Mouse (Mus musculus) bone marrow, adult 2 months (tissue): Measurements from ENCODE around the gene Ak4. TPM values are rescaled to one million over a fixed set of nuclear protein-coding genes. Genes with fewer than 3 reads are reported as not detected.

Experiments
- H3K27ac ChIP-seq: fragments of 200-500 bp; 2 replicates; pipeline ENCODE4 v1.5.1; 2012; ENCODE audit warnings: low read depth, mild to moderate bottlenecking, control low read depth, inconsistent platforms, low read length; ENCODE audit not compliant: control insufficient read depth, poor library complexity, insufficient read depth
- H3K4me1 ChIP-seq: fragments of 200-500 bp; 2 replicates; pipeline ENCODE4 v1.6.1; 2011; ENCODE audit warnings: low read length; ENCODE audit not compliant: control insufficient read depth, insufficient read depth
- H3K4me3 ChIP-seq: fragments of 200-500 bp; replicated peaks from 2 replicates; pipeline ENCODE3; 2011; ENCODE audit warnings: mild to moderate bottlenecking, low read depth, low read length, control low read depth; ENCODE audit not compliant: control insufficient read depth
- CTCF ChIP-seq: fragments of 200-500 bp; IDR thresholded peaks from 2 replicates; pipeline ENCODE4 v1.5.1; 2011; ENCODE audit warnings: low read length, control low read depth; ENCODE audit not compliant: control insufficient read depth, insufficient read depth
- POLR2A ChIP-seq: fragments of 200-500 bp; IDR thresholded peaks from 2 replicates; pipeline ENCODE4 v1.6.1; 2011; ENCODE audit warnings: low read depth, mild to moderate bottlenecking, control low read depth, low read length, borderline replicate concordance; ENCODE audit not compliant: control insufficient read depth
- WGBS: fragments of 180-500 bp; shearing (Covaris S2); methylation state at CpG from one replicate; pipeline ENCODE4 v1.1.7; 2018; 5-methylcytosine and 5-hydroxymethylcytosine counted together
- polyA plus RNA-seq: library from polyadenylated mRNA; stranded (reverse); fragments of >200 nt; gene quantifications from 2 replicates; pipeline ENCODE4 v1.2.4, GENCODE M21; 2011; ENCODE audit warnings: low replicate concordance; ENCODE audit not compliant: missing spikeins, insufficient read depth, insufficient read length

Gene Ak4
- polyA plus RNA-seq, 1 experiment = 2.4 TPM

DNA sequence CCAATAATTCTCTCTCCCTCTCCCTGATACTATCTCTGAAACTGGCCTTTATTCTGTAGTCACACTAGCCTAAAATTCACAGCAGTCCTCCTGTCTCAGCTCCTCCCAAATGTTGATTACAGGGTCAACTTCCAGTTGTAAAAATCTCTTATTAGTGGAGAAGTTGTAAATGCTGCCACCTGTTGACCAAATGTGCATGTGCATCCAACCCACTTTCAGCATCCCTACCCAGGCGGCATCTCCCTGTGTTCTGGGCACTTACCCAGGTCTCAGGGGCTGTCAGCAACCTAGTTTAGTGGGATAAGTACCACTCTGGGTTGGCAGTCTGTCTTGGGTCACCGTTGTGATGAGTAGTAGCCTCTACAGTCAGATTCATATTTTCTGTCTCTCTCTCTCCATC, 39.3 kb downstream of the Ak4 start:
- WGBS = 23% methylated on average over 2 of the region's 2 CpGs
- TF ChIP-seq CTCF (peak; percentile 37; the same call in 1 of the 2 replicates), POLR2A (no peak)
- Histone ChIP-seq H3K4me3 (no peak overlapping the region), H3K4me1 (no peaks in the 10 kb centered on the region), H3K27ac (no peak overlapping the region)

DNA sequence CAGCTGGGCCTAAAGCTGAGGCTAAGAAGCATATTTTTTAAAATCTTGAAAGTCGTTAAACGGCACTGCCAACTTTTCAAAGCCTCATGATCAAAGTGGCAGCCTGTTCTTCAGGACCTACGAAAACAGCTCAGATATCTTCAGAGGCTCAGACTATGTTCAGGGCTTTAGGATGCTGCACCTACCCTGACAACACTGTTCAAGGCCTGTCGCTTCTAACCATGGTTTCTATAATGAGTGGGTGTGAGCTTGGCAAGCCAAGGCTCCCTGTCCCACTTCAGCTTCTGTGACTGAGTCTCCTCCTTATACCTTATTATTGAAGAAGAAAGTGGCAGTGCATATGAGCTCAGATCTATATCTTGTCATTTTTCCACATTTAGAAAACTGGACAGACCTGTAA, 40.3 kb downstream of the Ak4 start:
- H3K4me3 ChIP-seq = no peak overlapping the region
- TF ChIP-seq POLR2A = no peak
- 85% methylated on average over 4 of the region's 4 CpGs for WGBS
- no peak overlapping the region for H3K27ac ChIP-seq
- no peaks in the 10 kb centered on the region for H3K4me1 ChIP-seq

DNA sequence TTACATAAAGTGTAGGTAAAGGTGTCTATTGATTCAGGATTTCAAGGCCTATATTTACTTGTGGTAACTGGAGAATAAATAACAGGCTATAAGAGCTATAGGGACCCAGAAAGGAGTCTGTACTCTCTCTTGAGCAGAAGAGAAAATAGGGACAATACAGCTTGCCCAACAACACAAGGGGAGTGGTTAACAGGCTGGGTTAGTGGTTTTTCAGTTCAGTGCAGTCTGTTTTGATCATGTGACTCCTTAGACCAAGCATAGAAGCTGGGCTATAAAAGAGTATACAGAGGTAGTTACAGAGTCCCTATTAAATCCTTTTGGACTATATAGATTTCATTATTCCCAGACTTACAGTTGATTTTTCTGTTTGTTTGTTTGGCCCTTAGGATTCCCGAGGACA, 41.0 kb downstream of the Ak4 start:
- 69% methylated on average over 1 of the region's 1 CpGs for WGBS
- Histone ChIP-seq H3K27ac (no peak overlapping the region), H3K4me1 (no peaks in the 10 kb centered on the region), H3K4me3 (no peak overlapping the region)
- TF ChIP-seq POLR2A = no peak
- no peak for TF ChIP-seq CTCF

DNA sequence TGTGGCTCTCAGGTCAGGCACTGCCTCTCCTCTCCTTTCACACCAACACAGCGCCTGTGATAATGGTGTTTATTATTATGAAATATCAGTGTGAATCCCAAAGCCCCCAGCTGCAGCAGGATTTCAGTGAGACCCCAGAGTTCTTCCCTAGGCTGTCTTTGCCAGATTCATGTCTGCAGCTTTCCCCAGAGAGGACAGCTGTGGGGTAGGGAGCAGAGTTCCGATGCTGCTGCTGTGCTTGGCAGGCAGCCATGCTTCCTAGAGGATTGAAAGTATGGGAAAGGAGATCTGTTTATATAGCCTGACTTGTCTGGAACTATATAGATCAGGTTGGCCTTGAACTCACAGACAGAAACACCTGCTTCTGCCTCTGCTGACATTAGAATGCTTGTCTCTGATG, 43.0 kb downstream of the Ak4 start:
- Histone ChIP-seq H3K4me3 (no peak overlapping the region), H3K27ac (no peak overlapping the region), H3K4me1 (no peaks in the 10 kb centered on the region)
- TF ChIP-seq CTCF = no peak
- TF ChIP-seq POLR2A = no peak
- WGBS = 76% methylated on average over 2 of the region's 2 CpGs

DNA sequence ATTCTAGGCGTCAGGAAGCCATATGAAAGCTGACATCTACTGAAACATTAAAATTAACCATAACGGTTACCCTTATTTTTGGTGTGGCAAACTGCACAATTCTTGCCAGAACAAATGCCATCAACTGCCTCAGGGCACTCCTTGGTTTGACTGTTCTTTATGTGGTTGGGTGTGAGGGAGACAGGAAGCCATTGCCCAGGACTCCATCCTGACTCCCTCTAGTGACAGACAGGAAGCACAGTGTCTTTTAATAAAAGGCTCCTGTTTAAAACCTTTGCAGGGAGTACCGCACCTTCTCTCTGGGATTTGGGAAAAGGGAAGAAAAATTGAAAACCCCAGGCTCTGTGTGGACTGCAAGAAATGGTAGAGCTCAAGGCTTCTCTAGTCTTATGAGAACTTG, 47.2 kb downstream of the Ak4 start:
- TF ChIP-seq POLR2A (no peak), CTCF (no peak)
- Histone ChIP-seq H3K4me3 (no peak overlapping the region), H3K27ac (no peak overlapping the region), H3K4me1 (no peaks in the 10 kb centered on the region)
- 47% methylated on average over 3 of the region's 3 CpGs for WGBS

DNA sequence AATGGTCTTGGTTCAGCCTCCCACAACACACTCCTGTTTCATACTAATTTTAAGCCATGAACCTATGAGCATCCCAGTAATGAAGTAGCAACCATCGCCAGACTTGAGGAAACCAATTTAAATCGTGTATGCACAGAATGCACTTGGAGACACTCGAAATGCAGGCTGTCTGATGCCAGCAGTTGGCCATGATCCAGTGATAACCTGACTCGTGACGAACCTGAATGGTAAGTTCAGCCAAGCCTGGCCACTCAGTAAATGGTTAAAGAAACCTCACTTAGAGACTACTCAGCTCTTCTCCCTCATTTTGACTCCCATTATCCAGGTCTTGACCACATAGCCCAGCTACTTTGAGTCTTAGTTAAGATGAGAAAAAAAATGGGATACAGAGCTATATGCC, 50.2 kb downstream of the Ak4 start:
- 69% methylated on average over 5 of the region's 5 CpGs for WGBS

DNA sequence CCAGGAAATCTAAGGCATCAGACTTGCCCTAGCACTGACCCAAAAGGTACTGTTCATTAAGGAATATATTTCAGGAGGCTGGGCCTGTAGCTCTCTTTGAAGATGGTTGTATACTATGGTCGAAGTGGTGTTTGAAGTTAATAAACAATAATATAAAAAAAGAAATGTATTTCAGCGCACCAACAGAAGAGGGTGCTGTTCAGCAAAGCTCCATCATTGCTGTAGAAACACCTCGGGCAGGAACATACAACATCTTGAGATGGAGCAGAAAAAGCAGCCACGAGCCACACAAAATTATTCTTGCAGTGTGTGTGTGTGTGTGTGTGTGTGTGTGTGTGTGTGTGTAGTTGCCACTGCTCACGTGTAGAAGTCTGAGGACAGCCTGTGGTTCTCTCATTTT, 51.5 kb downstream of the Ak4 start:
- 9% methylated on average over 5 of the region's 5 CpGs for WGBS
- TF ChIP-seq CTCF (0 out of 2 replicates have a peak, but pooled peaks have one; percentile 14), POLR2A (no peak)
- Histone ChIP-seq H3K4me3 (no peak overlapping the region), H3K4me1 (no peaks in the 10 kb centered on the region), H3K27ac (no peak overlapping the region)

More for the DNA sequence above, 50.2 kb downstream of the Ak4 start:
- Histone ChIP-seq H3K4me1 (no peaks in the 10 kb centered on the region), H3K27ac (no peak overlapping the region), H3K4me3 (no peak overlapping the region)
- no peak for TF ChIP-seq CTCF
- TF ChIP-seq POLR2A = no peak

DNA sequence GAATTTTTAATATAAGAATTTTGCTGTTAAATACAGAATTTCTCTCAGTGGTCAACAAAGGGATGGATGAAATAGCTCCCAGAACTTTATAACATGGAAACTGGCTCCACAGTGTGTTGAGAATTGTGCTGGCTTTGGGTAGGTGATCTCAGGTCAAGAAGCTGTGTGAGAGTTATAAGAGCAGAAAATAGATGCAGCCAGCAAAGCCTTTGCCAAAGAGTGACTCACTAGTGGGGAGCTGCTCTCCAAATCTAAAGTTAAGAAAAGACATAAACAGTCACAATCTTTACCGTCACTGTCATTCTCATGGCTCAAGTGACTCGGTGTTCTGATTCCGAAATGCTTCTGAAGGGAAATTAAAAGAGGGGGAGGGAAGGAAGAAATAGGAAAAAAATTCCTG, 53.7 kb downstream of the Ak4 start:
- TF ChIP-seq CTCF (no peak), POLR2A (no peak)
- WGBS = 84% methylated on average over 3 of the region's 3 CpGs
- Histone ChIP-seq H3K27ac (no peak overlapping the region), H3K4me1 (no peaks in the 10 kb centered on the region), H3K4me3 (no peak overlapping the region)

DNA sequence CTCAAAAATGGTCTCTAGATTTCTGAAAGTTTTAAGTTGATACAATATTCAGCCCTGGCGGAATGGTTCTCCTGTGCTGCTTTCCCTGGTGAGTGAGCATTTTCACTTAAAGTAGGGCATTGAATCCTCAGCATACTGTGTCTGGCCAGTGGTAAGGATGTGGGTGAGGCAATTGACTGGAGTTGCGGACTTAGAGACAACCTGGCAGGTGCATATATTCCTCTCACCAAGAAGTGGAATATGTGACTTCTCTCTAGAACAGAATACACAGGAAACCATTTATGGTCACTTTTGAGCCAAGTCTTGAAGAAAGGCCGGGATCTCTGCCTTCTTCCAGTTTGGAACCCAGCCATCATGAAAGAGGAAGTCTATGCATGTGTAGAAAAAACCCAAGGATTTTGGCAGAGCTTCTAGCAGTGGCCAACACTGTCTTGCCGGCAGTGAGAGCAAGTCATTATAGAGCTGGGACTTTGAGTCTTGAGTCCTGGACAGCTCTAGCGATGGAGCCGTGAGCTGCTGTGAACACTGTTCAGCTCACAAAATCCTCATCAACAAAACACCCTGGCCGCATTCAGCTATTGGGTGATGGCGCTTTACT, 71.3 kb downstream of the Ak4 start:
- H3K27ac ChIP-seq = no peak overlapping the region
- 49% methylated on average over 8 of the region's 8 CpGs for WGBS
- peaks cover 2% of the 10 kb centered on the region; the same call in 1 of the 2 replicates for H3K4me1 ChIP-seq
- H3K4me3 ChIP-seq = no peak overlapping the region
- TF ChIP-seq POLR2A (no peak), CTCF (no peak)
